Mouse (Mus musculus) hindbrain, embryonic 11.5 days (tissue): Measurements from ENCODE around the gene Ikzf3. TPM values are rescaled to one million over a fixed set of nuclear protein-coding genes. Genes with fewer than 3 reads are reported as not detected.
A peak's percentile ranks its signal among the peaks of the same experiment; 100 is the strongest.

Experiments used
- ATAC-seq: fragments of 200-750 bp; cut with Nextera tagmentation; 2 replicates; pipeline ENCODE4 v1.8.0; 2017; ENCODE audit warnings: mild to moderate bottlenecking, moderate TSS enrichment, moderate library complexity; ENCODE audit not compliant: low FRiP score
- DNase-seq: peaks from one replicate; pipeline ENCODE4 v3.0.0-alpha.2; 2015; ENCODE audit warnings: low spot score
- H3K27ac ChIP-seq: fragments of 300-500 bp; sonication (generic); 2 replicates; pipeline ENCODE4 v1.5.1; 2014; ENCODE audit warnings: mild to moderate bottlenecking, low read depth, low read length
- H3K27me3 ChIP-seq: fragments of 300-500 bp; sonication (generic); 2 replicates; pipeline ENCODE4 v1.6.1; 2014; ENCODE audit warnings: mild to moderate bottlenecking, low read length, moderate library complexity, mixed read lengths; ENCODE audit not compliant: control insufficient read depth, insufficient read depth
- H3K36me3 ChIP-seq: fragments of 300-500 bp; sonication (generic); 2 replicates; pipeline ENCODE4 v1.6.1; 2014; ENCODE audit warnings: mild to moderate bottlenecking, low read length, moderate library complexity, mixed read lengths; ENCODE audit not compliant: control insufficient read depth, insufficient read depth
- H3K4me1 ChIP-seq: fragments of 300-500 bp; sonication (generic); replicated peaks from 2 replicates; pipeline ENCODE4 v1.6.1; 2014; ENCODE audit warnings: low read length, mixed read lengths; ENCODE audit not compliant: control insufficient read depth, insufficient read depth
- H3K4me2 ChIP-seq: fragments of 300-500 bp; sonication (generic); replicated peaks from 2 replicates; pipeline ENCODE4 v1.6.1; 2014; ENCODE audit warnings: mild to moderate bottlenecking, low read depth, low read length
- H3K4me3 ChIP-seq: fragments of 300-500 bp; sonication (generic); 2 replicates; pipeline ENCODE4 v1.5.1; 2014; ENCODE audit warnings: low read depth, low read length
- H3K9ac ChIP-seq: fragments of 300-500 bp; sonication (generic); 2 replicates; pipeline ENCODE4 v1.6.1; 2014; ENCODE audit warnings: low read depth, low read length
- H3K9me3 ChIP-seq: fragments of 300-500 bp; sonication (generic); 2 replicates; pipeline ENCODE4 v1.6.1; 2016; ENCODE audit warnings: low read length; ENCODE audit not compliant: control insufficient read depth
- WGBS: fragments of 180-500 bp; shearing (Covaris S2); extraction: QIAGEN DNeasy Blood & Tissue Kit; methylation state at CpG from one replicate; pipeline ENCODE4 v1.1.7; 2014; 5-methylcytosine and 5-hydroxymethylcytosine counted together
- polyA plus RNA-seq: library from polyadenylated mRNA; unstranded; fragments of >200 nt; fragmentation: Nextera tagmentation; extraction: Ambion mirVana; gene quantifications from 2 replicates; pipeline ENCODE4 v1.2.1, GENCODE M21; 2014

Ikzf3 gene
- polyA plus RNA-seq, 1 experiment from 2014 or later = 0.60 TPM

GRCm38 (mm10) chr11:98550975-98551828, 5.4 kb upstream of the Ikzf3 start, which contains the start of gene Zpbp2:
Gene Zpbp2, plus strand, starts transcription at chr11:98551097.
- WGBS = 2% methylated on average over 39 of the region's 51 CpGs
- Histone ChIP-seq H3K9ac (peak within 1 kb of the TSS; percentile 74), H3K27ac (peak within 1 kb of the TSS; percentile 58; the same call in 1 of the 2 replicates), H3K36me3 (no peaks in the 10 kb centered on the region), H3K4me2 (peak within 1 kb of the TSS; percentile 46), H3K4me3 (peak within 1 kb of the TSS; percentile 71), H3K9me3 (no peaks in the 10 kb centered on the region), H3K4me1 (no peaks in the 10 kb centered on the region), H3K27me3 (peaks cover 36% of the 10 kb centered on the region)
- DNase-seq = peak; percentile 97
- peak; percentile 97 for ATAC-seq

- H3K4me2 ChIP-seq = peak overlapping the region; percentile 46
- DNase-seq (no peak), ATAC-seq (peak; percentile 2; the same call in 1 of the 2 replicates)
- WGBS = 20% methylated on average over 20 of the region's 20 CpGs
- H3K36me3 ChIP-seq = no peaks in the 10 kb centered on the region
- H3K9me3 ChIP-seq = no peaks in the 10 kb centered on the region
- no peak overlapping the region for H3K27ac ChIP-seq
- H3K9ac ChIP-seq = peak overlapping the region; percentile 74; the same call in 1 of the 2 replicates
- peaks cover 43% of the 10 kb centered on the region for H3K27me3 ChIP-seq
- no peaks in the 10 kb centered on the region for H3K4me1 ChIP-seq
- H3K4me3 ChIP-seq = peak overlapping the region; percentile 71
Measured at GRCm38 (mm10) chr11:98550311-98550974, 4.6 kb upstream of the Ikzf3 start.

- no peak overlapping the region for H3K4me3 ChIP-seq
- H3K36me3 ChIP-seq = no peaks in the 10 kb centered on the region
- no peak overlapping the region for H3K27ac ChIP-seq
- H3K9me3 ChIP-seq = no peaks in the 10 kb centered on the region
- WGBS = 75% methylated on average over 4 of the region's 4 CpGs
- H3K9ac ChIP-seq = no peak overlapping the region
- no peak overlapping the region for H3K4me2 ChIP-seq
- ATAC-seq (no peak), DNase-seq (no peak)
- peaks cover 50% of the 10 kb centered on the region for H3K27me3 ChIP-seq
- no peaks in the 10 kb centered on the region for H3K4me1 ChIP-seq
Measured at GRCm38 (mm10) chr11:98549363-98549762, 3.5 kb upstream of the Ikzf3 start.

DNA sequence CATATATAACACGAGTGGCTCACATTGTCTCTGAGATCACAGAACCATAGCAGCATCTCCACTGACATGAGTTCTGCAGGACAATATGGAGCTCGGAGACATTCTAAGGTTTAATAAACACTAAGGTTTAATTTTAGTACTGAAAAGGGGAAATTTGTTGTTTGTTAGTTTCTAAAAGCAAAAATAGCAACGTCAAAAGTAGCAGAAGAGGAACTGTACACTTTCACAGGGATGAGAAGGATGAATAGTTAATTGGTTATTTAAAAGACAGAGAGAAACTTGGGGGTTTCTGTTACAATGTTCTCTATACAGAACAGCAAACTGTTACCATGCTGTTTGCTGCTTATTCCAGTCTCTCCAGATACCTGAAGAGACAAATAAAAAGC, 1.5 kb upstream of the Ikzf3 start:
- Histone ChIP-seq H3K36me3 (no peaks in the 10 kb centered on the region), H3K4me2 (no peak overlapping the region), H3K9me3 (no peaks in the 10 kb centered on the region), H3K4me1 (no peaks in the 10 kb centered on the region), H3K9ac (no peak overlapping the region), H3K27ac (no peak overlapping the region), H3K27me3 (peaks cover 59% of the 10 kb centered on the region), H3K4me3 (no peak overlapping the region)
- WGBS = 66% methylated on average over 3 of the region's 3 CpGs
- no peak for DNase-seq
- ATAC-seq = no peak

DNA sequence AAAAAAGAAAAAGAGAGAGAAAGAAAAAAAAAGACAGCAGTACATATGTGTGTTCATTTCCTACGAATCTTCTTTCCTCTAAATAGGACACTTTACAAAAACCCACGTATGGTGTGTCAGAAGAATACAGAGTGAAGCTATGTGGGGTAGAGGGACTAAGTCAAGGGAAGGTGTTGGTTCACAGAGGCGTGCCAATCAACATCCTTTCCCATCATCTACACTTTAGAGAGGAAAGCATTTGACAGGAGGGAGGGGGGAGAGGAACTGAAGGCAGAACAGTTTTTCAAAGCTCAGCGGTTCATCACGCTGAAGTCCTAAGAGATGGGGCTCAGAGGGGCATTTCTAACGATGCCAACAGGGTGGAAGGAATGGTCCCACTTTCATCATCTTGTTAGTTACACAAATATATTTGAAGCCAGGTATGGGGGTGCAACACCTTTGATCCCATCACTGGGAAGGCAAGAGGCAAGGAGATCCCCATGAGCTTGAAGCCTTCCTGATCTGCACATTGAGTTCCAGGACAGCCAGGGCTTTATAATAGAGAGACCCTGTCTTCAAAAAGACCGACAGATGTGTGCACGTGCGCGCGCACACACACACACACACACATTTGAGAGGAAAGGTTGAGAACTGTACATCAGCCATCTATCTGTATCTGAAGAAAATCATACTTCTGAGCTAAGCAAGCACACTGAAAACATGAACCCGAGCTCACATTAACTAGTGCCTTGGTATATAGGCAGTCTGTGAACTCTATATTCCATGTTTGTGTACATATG, 887 bp upstream of the Ikzf3 start:
- H3K9me3 ChIP-seq = no peaks in the 10 kb centered on the region
- no peaks in the 10 kb centered on the region for H3K36me3 ChIP-seq
- H3K4me3 ChIP-seq = no peak overlapping the region
- peaks cover 62% of the 10 kb centered on the region for H3K27me3 ChIP-seq
- 46% methylated on average over 12 of the region's 12 CpGs for whole genome bisulfite sequencing
- H3K4me2 ChIP-seq = no peak overlapping the region
- H3K9ac ChIP-seq = no peak overlapping the region
- ATAC-seq (no peak), DNase-seq (peak; percentile 35)
- no peak overlapping the region for H3K27ac ChIP-seq
- H3K4me1 ChIP-seq = no peaks in the 10 kb centered on the region

DNA sequence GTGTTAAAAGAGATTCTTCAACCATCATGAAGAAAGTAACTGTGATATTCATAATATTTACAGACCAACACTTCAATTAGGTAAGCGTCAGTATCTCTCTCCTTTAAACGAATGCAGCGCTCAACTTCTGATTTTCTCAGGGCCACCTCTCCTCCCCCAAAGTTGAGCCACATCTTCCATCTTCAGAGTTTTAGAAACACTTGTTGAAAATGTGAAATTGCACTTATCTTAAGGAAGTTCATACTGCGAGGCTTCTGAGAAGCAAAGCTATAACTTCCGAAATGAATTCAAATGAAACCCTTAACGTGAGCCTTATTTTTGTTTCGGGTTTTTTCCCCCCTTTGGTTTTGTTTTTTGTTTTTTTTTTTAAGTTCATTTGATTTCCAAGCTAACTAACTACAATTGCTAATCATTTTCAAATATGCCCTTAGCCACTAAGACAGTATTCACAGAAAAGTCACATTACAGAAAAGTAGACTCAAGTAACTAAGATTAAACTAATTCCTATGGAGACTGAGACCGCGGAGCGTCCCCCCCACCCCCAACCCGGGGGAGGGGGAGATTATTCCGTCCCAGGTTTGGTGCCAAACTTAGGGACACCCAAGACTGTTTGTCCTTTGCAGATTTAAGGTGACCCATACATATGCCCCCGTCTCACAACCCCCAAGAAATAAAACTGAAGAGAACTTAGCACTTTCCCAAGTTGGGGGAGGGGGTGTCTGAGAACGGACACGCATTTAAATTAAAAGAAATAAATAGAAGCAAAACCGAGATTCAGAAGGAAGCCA, 747 bp downstream of the Ikzf3 start:
- no peak for ATAC-seq
- H3K36me3 ChIP-seq = no peaks in the 10 kb centered on the region
- peak overlapping the region; percentile 63 for H3K4me2 ChIP-seq
- peak overlapping the region; percentile 38; the same call in 1 of the 2 replicates for H3K9ac ChIP-seq
- no peaks in the 10 kb centered on the region for H3K9me3 ChIP-seq
- peaks cover 60% of the 10 kb centered on the region for H3K27me3 ChIP-seq
- no peaks in the 10 kb centered on the region for H3K4me1 ChIP-seq
- DNase-seq = peak; percentile 54
- H3K27ac ChIP-seq = no peak overlapping the region
- H3K4me3 ChIP-seq = peak overlapping the region; percentile 37
- WGBS = 4% methylated on average over 16 of the region's 16 CpGs

DNA sequence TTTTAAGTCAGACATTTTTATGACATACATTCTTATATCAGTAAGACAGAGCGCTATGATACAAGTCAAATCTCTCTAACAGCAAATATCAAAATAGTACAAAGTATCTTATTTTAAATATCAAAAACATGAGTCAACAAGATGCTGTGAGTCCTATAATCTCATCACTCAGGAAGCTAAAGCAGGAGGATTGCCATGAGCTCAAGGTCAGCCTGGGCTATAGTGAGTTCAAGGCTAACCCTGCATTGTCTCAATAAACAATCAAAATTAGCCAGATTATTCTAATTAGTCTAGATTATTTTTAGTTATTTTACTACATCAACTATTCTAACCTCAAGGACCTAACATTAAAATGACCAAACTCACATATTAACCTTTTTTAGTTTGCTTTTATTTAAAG, 2.4 kb downstream of the Ikzf3 start:
- no peak overlapping the region for H3K4me3 ChIP-seq
- no peak for DNase-seq
- 83% methylated on average over 1 of the region's 1 CpGs for WGBS
- peaks cover 48% of the 10 kb centered on the region for H3K27me3 ChIP-seq
- H3K4me1 ChIP-seq = no peaks in the 10 kb centered on the region
- ATAC-seq = no peak
- H3K4me2 ChIP-seq = no peak overlapping the region
- H3K36me3 ChIP-seq = no peaks in the 10 kb centered on the region
- no peak overlapping the region for H3K9ac ChIP-seq
- H3K9me3 ChIP-seq = no peaks in the 10 kb centered on the region
- H3K27ac ChIP-seq = no peak overlapping the region

DNA sequence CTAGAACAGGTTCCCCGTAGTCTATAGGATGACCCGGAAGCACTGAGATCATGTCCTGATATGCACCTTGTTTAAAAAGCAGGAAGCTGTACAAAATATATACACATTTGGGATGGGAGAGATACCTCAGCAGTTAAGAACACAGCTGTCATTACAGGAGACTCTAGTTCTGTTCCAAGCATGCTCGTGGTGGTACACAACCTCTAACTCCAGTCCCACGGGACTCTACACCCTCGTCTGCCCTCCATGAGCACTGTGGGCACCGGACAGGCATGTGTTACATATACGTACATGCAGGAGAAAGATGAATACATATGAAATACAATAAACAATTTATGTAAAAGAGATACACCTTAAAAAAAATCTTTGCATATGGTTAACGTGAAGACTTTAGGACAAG, 3.3 kb downstream of the Ikzf3 start:
- Histone ChIP-seq H3K4me2 (no peak overlapping the region), H3K4me1 (no peaks in the 10 kb centered on the region), H3K27ac (no peak overlapping the region), H3K27me3 (peaks cover 41% of the 10 kb centered on the region), H3K9me3 (no peaks in the 10 kb centered on the region), H3K36me3 (no peaks in the 10 kb centered on the region), H3K4me3 (no peak overlapping the region), H3K9ac (no peak overlapping the region)
- ATAC-seq = no peak
- 71% methylated on average over 8 of the region's 8 CpGs for WGBS
- DNase-seq = no peak
